Mouse (Mus musculus) spleen, adult 2 months (tissue): ENCODE data around the gene Exoc6b. TPM values are rescaled to one million over a fixed set of nuclear protein-coding genes. Genes with fewer than 3 reads are reported as not detected.

Experiments used
- DNase-seq, 2 experiments: peaks; one replicate each; pipeline versions ENCODE4 v3.0.0 to v3.0.0-alpha.2; 2012 to 2021; ENCODE audit warnings: low spot score in 2 of 2, low read depth in 1 of 2
- H3K27ac ChIP-seq: fragments of 200-500 bp; 2 replicates; pipeline ENCODE4 v1.5.1; 2012; ENCODE audit warnings: low read length, inconsistent platforms; ENCODE audit not compliant: insufficient read depth
- H3K27me3 ChIP-seq: fragments of 200-500 bp; 2 replicates; pipeline ENCODE4 v1.6.1; 2012; ENCODE audit warnings: mild to moderate bottlenecking, moderate library complexity, low read length, inconsistent platforms; ENCODE audit not compliant: control insufficient read depth, insufficient read depth
- H3K36me3 ChIP-seq: fragments of 200-500 bp; 2 replicates; pipeline ENCODE4 v1.6.1; 2012; ENCODE audit warnings: mild to moderate bottlenecking, low read length, inconsistent platforms; ENCODE audit not compliant: control insufficient read depth, insufficient read depth
- H3K4me1 ChIP-seq: fragments of 200-500 bp; 2 replicates; pipeline ENCODE4 v1.6.1; 2011; ENCODE audit warnings: inconsistent platforms; ENCODE audit not compliant: control insufficient read depth, insufficient read depth, insufficient read length
- H3K4me3 ChIP-seq: fragments of 200-500 bp; 2 replicates; pipeline ENCODE4 v1.5.1; 2011; ENCODE audit warnings: mild to moderate bottlenecking, inconsistent platforms; ENCODE audit not compliant: insufficient read depth, insufficient read length; ENCODE audit errors: extremely low read depth
- CTCF ChIP-seq: fragments of 200-500 bp; IDR thresholded peaks from 2 replicates; pipeline ENCODE4 v1.5.1; 2011; ENCODE audit warnings: mild to moderate bottlenecking, inconsistent platforms; ENCODE audit not compliant: insufficient read depth, insufficient read length, insufficient replicate concordance; ENCODE audit errors: extremely low read depth
- POLR2A ChIP-seq: fragments of 200-500 bp; IDR thresholded peaks from 2 replicates; pipeline ENCODE4 v1.6.1; 2011; ENCODE audit warnings: low read depth, low read length, inconsistent platforms
- WGBS: fragments of 180-500 bp; shearing (Covaris S2); methylation state at CpG from one replicate; pipeline ENCODE4 v1.1.7; 2018; 5-methylcytosine and 5-hydroxymethylcytosine counted together
- polyA plus RNA-seq: library from polyadenylated mRNA; depleted of rRNA; stranded (reverse); fragments of >200 nt; gene quantifications from 2 replicates; pipeline ENCODE4 v1.2.3, GENCODE M21; 2012

Exoc6b gene
- polyA plus RNA-seq, 1 experiment, result 3.1 TPM

DNA sequence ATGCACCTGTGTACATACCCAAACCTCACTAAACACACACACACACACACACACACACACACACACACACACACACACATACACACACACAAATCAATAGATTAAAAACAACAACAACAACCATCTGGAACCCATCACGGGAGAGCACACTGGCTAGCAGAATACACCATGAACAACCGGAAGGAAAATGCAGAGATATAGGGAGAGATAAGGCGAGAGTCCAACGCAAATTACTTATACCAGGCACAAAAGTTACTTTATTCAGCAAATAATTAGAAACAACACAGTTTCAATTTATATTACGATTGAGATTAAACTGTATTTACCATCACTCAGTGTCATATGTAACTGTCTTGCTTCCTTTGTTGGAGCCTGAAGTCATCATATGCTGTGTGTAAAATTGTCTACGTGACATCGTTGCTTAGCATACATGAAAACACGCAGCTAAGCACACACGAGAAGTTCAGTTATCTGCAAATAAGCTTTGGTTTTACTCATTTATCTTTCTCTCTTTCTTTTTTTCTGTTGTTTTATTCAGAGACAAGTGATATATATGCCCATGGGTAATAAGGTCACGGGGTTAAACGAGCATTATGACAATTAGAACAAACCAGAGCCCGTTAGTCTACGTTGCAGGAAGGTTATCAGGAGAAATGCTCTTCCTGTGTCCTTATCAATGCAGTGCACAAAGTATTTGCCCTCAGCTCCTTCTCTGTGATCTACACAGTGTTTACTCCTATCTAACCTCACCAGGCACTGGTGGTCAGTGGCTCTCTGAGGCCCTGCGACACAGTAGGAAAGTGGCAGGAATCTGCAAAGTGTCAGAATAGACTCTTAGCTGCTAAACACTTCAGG lies 186.4 kb downstream of the Exoc6b start:
- WGBS, result 63% methylated on average over 14 of the region's 14 CpGs
- H3K27ac ChIP-seq, result no peak overlapping the region

GRCm38 (mm10) chr6:84875869-84876268 lies 193.4 kb downstream of the Exoc6b start:
- no peaks in the 10 kb centered on the region for H3K4me1 ChIP-seq
- no peaks in the 10 kb centered on the region for H3K36me3 ChIP-seq
- H3K4me3 ChIP-seq, result no peak overlapping the region
- no peak for DNase-seq
- no peaks in the 10 kb centered on the region for H3K27me3 ChIP-seq
- WGBS, result 90% methylated on average over 5 of the region's 5 CpGs
- TF ChIP-seq CTCF (no peak), POLR2A (no peak)
- H3K27ac ChIP-seq, result no peak overlapping the region

More for the DNA sequence above, 186.4 kb downstream of the Exoc6b start:
- Histone ChIP-seq H3K4me3 (no peak overlapping the region), H3K36me3 (no peaks in the 10 kb centered on the region), H3K4me1 (no peaks in the 10 kb centered on the region), H3K27me3 (no peaks in the 10 kb centered on the region)
- no peak for DNase-seq
- TF ChIP-seq POLR2A (no peak), CTCF (no peak)

DNA sequence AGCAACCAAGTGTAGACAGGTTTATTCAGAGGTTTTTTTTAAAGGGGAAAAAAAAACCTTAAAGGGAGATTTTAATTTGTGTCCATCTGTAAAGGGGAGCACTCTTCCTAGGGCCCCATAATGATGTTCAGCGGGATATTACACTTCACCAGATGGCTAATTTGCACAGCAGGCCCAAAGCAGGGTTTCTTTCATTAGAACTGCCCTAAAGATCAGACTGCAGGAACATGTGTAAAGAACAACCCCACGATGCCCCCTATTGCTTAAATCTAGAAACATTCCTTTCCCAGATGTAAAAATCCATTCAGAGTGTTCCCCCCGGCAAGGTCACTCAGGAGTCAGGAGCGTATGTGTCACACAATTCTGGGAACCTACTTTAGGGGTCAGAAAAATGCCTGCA lies 202.2 kb downstream of the Exoc6b start:
- TF ChIP-seq CTCF (no peak), POLR2A (no peak)
- WGBS, result 82% methylated on average over 4 of the region's 4 CpGs
- H3K27ac ChIP-seq, result no peak overlapping the region
- no peak for DNase-seq
- no peak overlapping the region for H3K4me3 ChIP-seq
- no peaks in the 10 kb centered on the region for H3K27me3 ChIP-seq
- H3K4me1 ChIP-seq, result no peaks in the 10 kb centered on the region
- no peaks in the 10 kb centered on the region for H3K36me3 ChIP-seq

- H3K4me1 ChIP-seq, result no peaks in the 10 kb centered on the region
- no peaks in the 10 kb centered on the region for H3K27me3 ChIP-seq
- TF ChIP-seq POLR2A (no peak), CTCF (no peak)
- H3K4me3 ChIP-seq, result no peak overlapping the region
- DNase-seq, result no peak
- WGBS, result 59% methylated on average over 3 of the region's 3 CpGs
- H3K36me3 ChIP-seq, result no peaks in the 10 kb centered on the region
- H3K27ac ChIP-seq, result no peak overlapping the region
Measured at GRCm38 (mm10) chr6:84864625-84865024, 204.7 kb downstream of the Exoc6b start.

GRCm38 (mm10) chr6:84863816-84864375 lies 205.4 kb downstream of the Exoc6b start:
- Histone ChIP-seq H3K4me1 (no peaks in the 10 kb centered on the region), H3K27me3 (no peaks in the 10 kb centered on the region), H3K4me3 (no peak overlapping the region), H3K36me3 (no peaks in the 10 kb centered on the region), H3K27ac (no peak overlapping the region)
- 94% methylated on average over 1 of the region's 1 CpGs for WGBS
- DNase-seq, result no peak
- TF ChIP-seq CTCF, result no peak
- no peak for TF ChIP-seq POLR2A

DNA sequence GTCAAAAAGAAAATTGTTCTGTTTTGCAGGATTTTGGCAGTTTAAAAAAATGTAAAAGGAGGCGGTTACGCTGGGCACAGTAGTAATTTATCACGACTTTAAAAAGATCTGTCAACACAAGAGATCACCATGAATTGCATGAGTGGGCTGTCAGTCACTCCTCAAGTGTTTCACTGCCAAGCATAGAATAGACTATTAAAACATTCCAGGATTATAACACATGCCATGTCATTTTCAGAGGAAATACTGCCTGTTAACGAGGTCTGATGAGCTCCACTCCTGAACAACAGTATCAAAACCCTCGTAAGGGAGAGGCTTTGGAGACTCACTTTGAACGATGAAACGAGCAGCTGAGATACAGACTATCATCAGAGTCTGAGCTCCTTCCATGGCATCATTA lies 223.6 kb downstream of the Exoc6b start:
- Histone ChIP-seq H3K4me1 (no peaks in the 10 kb centered on the region), H3K4me3 (no peak overlapping the region), H3K27ac (no peak overlapping the region), H3K36me3 (no peaks in the 10 kb centered on the region), H3K27me3 (no peaks in the 10 kb centered on the region)
- TF ChIP-seq CTCF, result no peak
- no peak for TF ChIP-seq POLR2A
- no peak for DNase-seq
- WGBS, result 87% methylated on average over 7 of the region's 7 CpGs

DNA sequence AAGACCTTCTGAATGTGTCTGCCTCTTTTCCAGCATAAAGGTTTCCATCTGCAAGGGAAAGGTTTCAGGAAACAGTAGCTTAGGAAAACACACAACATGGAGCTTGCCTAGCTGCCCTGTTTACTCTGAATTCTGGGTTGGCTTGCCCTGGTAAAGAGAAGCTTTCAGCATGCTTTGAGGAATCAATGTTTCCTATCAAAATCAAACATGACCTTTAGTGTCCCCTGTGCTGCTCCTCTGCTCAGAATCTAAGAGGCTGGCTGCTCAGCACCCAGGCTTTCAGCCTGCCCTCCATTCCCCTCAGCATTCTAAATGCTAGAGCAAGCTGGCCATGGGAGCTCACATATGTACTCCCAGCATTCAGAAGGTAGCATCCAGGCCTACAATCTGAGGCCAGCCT lies 228.2 kb downstream of the Exoc6b start:
- H3K4me1 ChIP-seq, result no peaks in the 10 kb centered on the region
- TF ChIP-seq POLR2A (no peak), CTCF (no peak)
- H3K27me3 ChIP-seq, result no peaks in the 10 kb centered on the region
- no peak overlapping the region for H3K4me3 ChIP-seq
- no peak overlapping the region for H3K27ac ChIP-seq
- no peak for DNase-seq
- H3K36me3 ChIP-seq, result no peaks in the 10 kb centered on the region
